Mouse (Mus musculus) MEL (cell line): Measurements from ENCODE around the gene Kcnh4. TPM values are rescaled to one million over a fixed set of nuclear protein-coding genes. Genes with fewer than 3 reads are reported as not detected.

Experiments used
- DNase-seq: peaks from one replicate; pipeline ENCODE4 v3.0.0; 2011; ENCODE audit warnings: low read depth, low spot score
- H3K27ac ChIP-seq: 2 replicates; pipeline ENCODE4 v1.5.1; 2012; ENCODE audit warnings: low read depth, mild to moderate bottlenecking, control low read depth, low read length, moderate library complexity; ENCODE audit not compliant: control insufficient read depth
- H3K27me3 ChIP-seq, 2 experiments: fragments of 150-350 bp in 1 of 2; sonication (generic) in 1 of 2; 2 replicates each; pipeline ENCODE4 v1.6.1; 2012; ENCODE audit warnings: low read length in 2 of 2, mild to moderate bottlenecking in 2 of 2, improper control_type of control experiment in 1 of 2, moderate library complexity in 1 of 2; ENCODE audit not compliant: insufficient read depth in 2 of 2, control insufficient read depth in 1 of 2
- H3K36me3 ChIP-seq, 2 experiments: 2 replicates each; pipeline ENCODE4 v1.6.1; 2012 to 2014; ENCODE audit warnings: low read length in 2 of 2, improper control_type of control experiment in 1 of 2, inconsistent platforms in 1 of 2, mild to moderate bottlenecking in 1 of 2; ENCODE audit not compliant: insufficient read depth in 2 of 2, control insufficient read depth in 1 of 2
- H3K4me1 ChIP-seq, 2 experiments: fragments of 150-350 bp in 1 of 2; sonication (generic) in 1 of 2; 2 replicates each; pipeline ENCODE4 v1.6.1; 2012; ENCODE audit warnings: low read length in 2 of 2, improper control_type of control experiment in 1 of 2, mild to moderate bottlenecking in 1 of 2; ENCODE audit not compliant: insufficient read depth in 2 of 2, control insufficient read depth in 1 of 2
- H3K4me3 ChIP-seq, 2 experiments: fragments of 150-350 bp in 1 of 2; sonication (generic) in 1 of 2; 2 replicates each; pipeline ENCODE4 v1.5.1; 2012; ENCODE audit warnings: low read depth in 2 of 2, low read length in 2 of 2, mild to moderate bottlenecking in 2 of 2, moderate library complexity in 2 of 2, control low read depth in 1 of 2, improper control_type of control experiment in 1 of 2; ENCODE audit not compliant: control insufficient read depth in 1 of 2, insufficient read depth in 1 of 2
- H3K79me2 ChIP-seq: 2 replicates; pipeline ENCODE4 v1.6.1; 2012; ENCODE audit warnings: mild to moderate bottlenecking, low read length, moderate library complexity; ENCODE audit not compliant: control insufficient read depth, poor library complexity, insufficient read depth
- H3K9ac ChIP-seq: 2 replicates; pipeline ENCODE4 v1.6.1; 2012; ENCODE audit warnings: low read depth, mild to moderate bottlenecking, control low read depth, low read length, moderate library complexity; ENCODE audit not compliant: control insufficient read depth, poor library complexity, severe bottlenecking
- H3K9me3 ChIP-seq: fragments of 150-350 bp; sonication (generic); replicated peaks from 2 replicates; pipeline ENCODE4 v1.6.1; 2012; ENCODE audit warnings: mild to moderate bottlenecking, low read length, improper control_type of control experiment, moderate library complexity; ENCODE audit not compliant: insufficient read depth
- CTCF ChIP-seq, 3 experiments: IDR thresholded peaks in 2 of 3; conservative IDR thresholded peaks in 1 of 3; 2 replicates each; pipeline ENCODE4 v1.5.1; 2011 to 2012; ENCODE audit warnings: low read length in 3 of 3, low read depth in 2 of 3, mild to moderate bottlenecking in 2 of 3, improper control_type of control experiment in 1 of 3, inconsistent platforms in 1 of 3, mixed read lengths in 1 of 3, moderate library complexity in 1 of 3; ENCODE audit not compliant: control insufficient read depth in 1 of 3, insufficient read depth in 1 of 3, poor library complexity in 1 of 3, severe bottlenecking in 1 of 3
- GATA1 ChIP-seq: IDR thresholded peaks from 2 replicates; pipeline ENCODE4 v1.6.1; 2011; ENCODE audit warnings: low read depth, low read length, improper control_type of control experiment
- JUND ChIP-seq: IDR thresholded peaks from 2 replicates; pipeline ENCODE4 v1.6.1; 2011; ENCODE audit warnings: low read depth, mild to moderate bottlenecking, improper control_type of control experiment, low read length
- MYB ChIP-seq: IDR thresholded peaks from 2 replicates; pipeline ENCODE4 v1.6.1; 2011; ENCODE audit warnings: mild to moderate bottlenecking, low read depth, low read length, improper control_type of control experiment
- MYC ChIP-seq: IDR thresholded peaks from 2 replicates; pipeline ENCODE4 v1.6.1; 2011; ENCODE audit warnings: low read depth, mild to moderate bottlenecking, low read length, improper control_type of control experiment, moderate library complexity
- NRF1 ChIP-seq: IDR thresholded peaks from 2 replicates; pipeline ENCODE4 v1.6.1; 2014; ENCODE audit warnings: low read depth, mild to moderate bottlenecking, inconsistent platforms, low read length, improper control_type of control experiment, moderate library complexity; ENCODE audit not compliant: poor library complexity, insufficient read depth, severe bottlenecking
- POLR2A ChIP-seq, 2 experiments: IDR thresholded peaks; 2 replicates each; pipeline ENCODE4 v1.6.1; 2011 to 2012; ENCODE audit warnings: low read length in 2 of 2, mild to moderate bottlenecking in 2 of 2, control low read depth in 1 of 2, improper control_type of control experiment in 1 of 2, low read depth in 1 of 2, moderate library complexity in 1 of 2; ENCODE audit not compliant: control insufficient read depth in 1 of 2, insufficient read depth in 1 of 2, poor library complexity in 1 of 2
- POLR2AphosphoS2 ChIP-seq: IDR thresholded peaks from 2 replicates; pipeline ENCODE4 v1.6.1; 2011; ENCODE audit warnings: low read length, improper control_type of control experiment
- POLR2AphosphoS5 ChIP-seq: IDR thresholded peaks from 2 replicates; pipeline ENCODE4 v1.6.1; 2012; ENCODE audit warnings: low read depth, borderline replicate concordance, mild to moderate bottlenecking, inconsistent platforms, low read length, moderate library complexity, mixed read lengths
- SIN3A ChIP-seq: IDR thresholded peaks from 2 replicates; pipeline ENCODE4 v1.6.1; 2012; ENCODE audit warnings: low read length, improper control_type of control experiment, inconsistent platforms
- SMC3 ChIP-seq: IDR thresholded peaks from 2 replicates; pipeline ENCODE4 v1.6.1; 2011; ENCODE audit warnings: low read depth, low read length, improper control_type of control experiment
- TBP ChIP-seq: IDR thresholded peaks from 2 replicates; pipeline ENCODE4 v1.8.0; 2011; ENCODE audit warnings: low read depth, low read length, improper control_type of control experiment
- TCF12 ChIP-seq: IDR thresholded peaks from 2 replicates; pipeline ENCODE4 v1.6.1; 2014; ENCODE audit warnings: low read depth, mild to moderate bottlenecking, inconsistent platforms, low read length, improper control_type of control experiment, moderate library complexity
- USF2 ChIP-seq, 2 experiments: IDR thresholded peaks; 2 replicates each; pipeline ENCODE4 v1.6.1; 2011 to 2012; ENCODE audit warnings: improper control_type of control experiment in 2 of 2, low read length in 2 of 2, borderline replicate concordance in 1 of 2, inconsistent platforms in 1 of 2, low read depth in 1 of 2, mild to moderate bottlenecking in 1 of 2; ENCODE audit not compliant: insufficient read depth in 1 of 2
- ZKSCAN1 ChIP-seq: IDR thresholded peaks from 2 replicates; pipeline ENCODE4 v1.6.1; 2012; ENCODE audit warnings: low read depth, mild to moderate bottlenecking, inconsistent platforms, low read length, improper control_type of control experiment, moderate library complexity
- ZMIZ1 ChIP-seq: IDR thresholded peaks from 2 replicates; pipeline ENCODE4 v1.6.1; 2012; ENCODE audit warnings: low read depth, mild to moderate bottlenecking, inconsistent platforms, low read length, improper control_type of control experiment, moderate library complexity
- polyA plus RNA-seq, 2 experiments: library from polyadenylated mRNA; stranded (reverse) in 1 of 2; unstranded in 1 of 2; fragments of >175 nt in 1 of 2; fragments of >200 nt in 1 of 2; gene quantifications; 2 replicates each; pipeline versions ENCODE4 v1.2.1 to v1.2.4; 2012; ENCODE audit warnings: low replicate concordance in 2 of 2, low read depth in 1 of 2; ENCODE audit not compliant: insufficient read length in 2 of 2, insufficient read depth in 1 of 2, missing spikeins in 1 of 2
- total RNA-seq: library from RNA; depleted of rRNA; stranded (reverse); fragments of 300-350 nt; gene quantifications from 2 replicates; pipeline ENCODE4 v1.2.3, GENCODE M21; 2012

Gene Kcnh4
- total and polyA plus RNA-seq, 3 experiments = 0.04 to 0.08 TPM; not detected in 1

GRCm38 (mm10) chr11:100782568-100782967, 22.8 kb upstream of the Kcnh4 start:
- Histone ChIP-seq H3K9ac (no peak overlapping the region), H3K27me3 (no peaks in the 10 kb centered on the region), H3K36me3 (peaks cover 2 to 7% of the 10 kb centered on the region in 2 experiments; a peak in 2 of 4 replicates), H3K4me1 (no peaks in the 10 kb centered on the region; a peak in 1 of 4 replicates), H3K79me2 (no peaks in the 10 kb centered on the region), H3K9me3 (no peaks in the 10 kb centered on the region), H3K4me3 (no peak overlapping the region), H3K27ac (no peak overlapping the region)
- no peak for DNase-seq
- TF ChIP-seq NRF1 (no peak), SIN3A (no peak), TBP (no peak), JUND (no peak), SMC3 (no peak), MYC (no peak), TCF12 (no peak), GATA1 (no peak)

GRCm38 (mm10) chr11:100781763-100782475, 22.2 kb upstream of the Kcnh4 start:
- Histone ChIP-seq H3K9ac (no peak overlapping the region), H3K27ac (no peak overlapping the region), H3K36me3 (peaks cover 2 to 7% of the 10 kb centered on the region in 2 experiments; a peak in 2 of 4 replicates), H3K9me3 (no peaks in the 10 kb centered on the region), H3K27me3 (no peaks in the 10 kb centered on the region), H3K4me1 (no peaks in the 10 kb centered on the region; a peak in 1 of 4 replicates), H3K4me3 (no peak overlapping the region), H3K79me2 (no peaks in the 10 kb centered on the region)
- TF ChIP-seq USF2 (IDR thresholded peaks at IDR 0.05; ENCODE audit: borderline replicate concordance in 1 of 2, insufficient read depth in 1 of 2, low read depth in 1 of 2, low read length in 2 of 2) = no peak
- TF ChIP-seq SMC3 = no peak
- no peak for TF ChIP-seq ZMIZ1
- no peak for TF ChIP-seq ZKSCAN1
- no peak for TF ChIP-seq NRF1
- no peak for TF ChIP-seq CTCF (IDR thresholded peaks at IDR 0.05 in 2 of 3, conservative IDR thresholded peaks at IDR 0.05 in 1 of 3; ENCODE audit: control insufficient read depth in 1 of 3, insufficient read depth in 1 of 3, low read depth in 2 of 3, low read length in 3 of 3, poor library complexity in 1 of 3, severe bottlenecking in 1 of 3)
- TF ChIP-seq POLR2A (IDR thresholded peaks at IDR 0.05; ENCODE audit: control insufficient read depth in 1 of 2, insufficient read depth in 1 of 2, low read depth in 1 of 2, low read length in 2 of 2, poor library complexity in 1 of 2) = no peak
- TF ChIP-seq MYB = no peak
- TF ChIP-seq POLR2AphosphoS2 = no peak
- no peak for TF ChIP-seq POLR2AphosphoS5
- no peak for DNase-seq
